Mouse (Mus musculus) c-Kit-positive CD71-positive TER-119-positive erythroid progenitor cells, embryonic 14.5 days (primary cell): ENCODE data around the gene Odc1.

ENCODE experiments used
- DNase-seq: peaks from one replicate; pipeline ENCODE4 v3.0.0-alpha.2; 2013; ENCODE audit warnings: low spot score

The Odc1 gene

DNA sequence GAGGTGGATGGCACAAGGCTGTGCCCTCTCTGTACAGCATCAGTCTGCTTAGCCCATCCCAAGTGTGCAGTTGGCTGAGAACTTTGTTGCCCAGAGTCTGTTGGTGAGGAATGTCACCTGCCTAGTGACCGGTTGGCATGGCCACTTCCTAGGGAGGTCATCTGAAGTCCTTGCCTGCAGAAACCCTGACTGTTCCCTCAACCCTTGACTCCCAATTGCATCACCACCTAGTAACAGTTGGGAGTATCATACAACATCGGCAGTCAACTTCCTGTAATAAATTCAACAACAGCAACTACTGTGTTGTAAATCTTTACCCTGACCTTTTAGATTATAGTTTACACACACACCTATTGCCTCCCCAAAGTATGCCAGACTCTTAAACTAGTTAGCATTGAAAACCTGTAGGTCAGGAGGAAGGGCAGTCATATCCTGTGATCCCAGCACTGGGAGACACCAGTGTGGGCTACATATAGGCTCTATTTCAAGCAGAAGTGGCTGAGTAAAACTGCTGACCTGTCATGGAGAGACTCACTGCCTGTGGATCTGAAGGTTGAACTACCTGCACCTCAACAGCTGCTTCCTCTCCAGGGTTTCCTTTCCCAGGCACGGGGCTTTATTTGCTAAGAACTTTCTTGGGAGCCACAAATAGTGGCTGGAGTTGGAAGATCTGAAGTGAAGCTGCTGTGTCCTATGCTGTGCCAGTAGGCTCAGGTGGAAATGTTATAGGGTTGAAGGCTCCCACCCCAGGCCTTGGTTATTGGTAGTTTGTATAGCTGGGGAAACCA lies 6.8 kb downstream of the Odc1 start:
- no peak for DNase-seq

GRCm38 (mm10) chr12:17552420-17552819 lies 7.8 kb downstream of the Odc1 start:
- DNase-seq = no peak

- peak; percentile 66 for DNase-seq
Observed at GRCm38 (mm10) chr12:17552949-17553348, 8.4 kb downstream of the Odc1 start.

- DNase-seq = no peak
Observed at GRCm38 (mm10) chr12:17553627-17554026, 9.0 kb downstream of the Odc1 start.

DNA sequence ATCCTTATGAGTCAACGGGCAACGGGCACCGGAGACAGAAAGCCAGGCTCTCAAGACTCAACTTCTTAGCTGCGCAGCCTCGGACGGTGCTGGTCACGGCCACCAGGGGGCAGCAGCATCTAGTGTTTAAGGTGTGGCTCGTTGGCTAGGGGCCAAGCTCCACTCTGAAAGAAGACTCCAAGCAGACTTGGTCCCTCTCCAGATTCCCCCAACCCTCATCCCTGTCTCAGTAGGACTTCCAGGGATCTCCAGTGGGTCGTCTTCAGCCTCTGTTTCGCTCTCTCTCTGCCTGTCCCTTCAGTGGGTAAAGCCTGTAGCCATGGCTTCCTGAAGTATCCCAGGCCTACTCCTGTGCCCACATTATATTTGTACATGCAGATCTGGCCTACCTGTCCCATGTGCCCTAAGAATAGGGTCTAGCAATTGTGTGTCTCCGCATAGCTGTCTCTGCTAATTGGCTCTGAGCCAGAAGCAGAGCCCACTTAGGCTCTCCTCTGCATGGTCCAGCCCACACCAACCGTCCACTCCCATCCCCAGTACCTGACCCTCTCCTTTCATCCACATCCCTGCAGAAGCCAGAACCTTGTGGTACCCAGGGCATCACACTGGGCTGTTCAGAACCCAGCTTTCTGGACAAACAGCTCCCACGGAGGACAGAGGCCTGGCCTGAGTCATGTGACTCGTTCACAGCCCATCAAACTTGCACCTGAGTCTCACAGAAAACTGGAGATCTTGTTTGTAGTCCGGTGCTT lies 9.8 kb downstream of the Odc1 start:
- peak; percentile 87 for DNase-seq

GRCm38 (mm10) chr12:17556430-17557343 lies 12.1 kb downstream of the Odc1 start:
- no peak for DNase-seq

GRCm38 (mm10) chr12:17557344-17557966 lies 12.9 kb downstream of the Odc1 start:
- DNase-seq = no peak

- no peak for DNase-seq
Observed at GRCm38 (mm10) chr12:17557967-17558345, 13.4 kb downstream of the Odc1 start.

DNA sequence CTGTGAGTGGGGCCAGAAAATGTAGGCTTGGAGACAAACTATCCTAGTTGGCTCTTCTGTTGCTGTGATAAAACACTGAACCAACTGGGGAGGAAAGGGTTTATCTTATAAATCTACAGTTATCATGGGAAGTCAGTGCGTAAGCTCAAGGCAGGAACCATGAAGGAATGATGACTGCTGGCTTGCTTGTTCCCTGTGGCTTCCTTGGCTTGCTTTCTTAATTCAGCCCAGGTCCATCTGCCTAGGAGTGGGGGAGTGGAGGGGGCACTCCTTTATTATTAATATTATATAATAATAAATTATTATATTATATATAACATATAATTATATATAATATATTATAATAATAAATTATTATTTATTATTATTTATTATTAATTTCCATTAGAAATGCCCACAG lies 17.8 kb downstream of the Odc1 start:
- DNase-seq = no peak

DNA sequence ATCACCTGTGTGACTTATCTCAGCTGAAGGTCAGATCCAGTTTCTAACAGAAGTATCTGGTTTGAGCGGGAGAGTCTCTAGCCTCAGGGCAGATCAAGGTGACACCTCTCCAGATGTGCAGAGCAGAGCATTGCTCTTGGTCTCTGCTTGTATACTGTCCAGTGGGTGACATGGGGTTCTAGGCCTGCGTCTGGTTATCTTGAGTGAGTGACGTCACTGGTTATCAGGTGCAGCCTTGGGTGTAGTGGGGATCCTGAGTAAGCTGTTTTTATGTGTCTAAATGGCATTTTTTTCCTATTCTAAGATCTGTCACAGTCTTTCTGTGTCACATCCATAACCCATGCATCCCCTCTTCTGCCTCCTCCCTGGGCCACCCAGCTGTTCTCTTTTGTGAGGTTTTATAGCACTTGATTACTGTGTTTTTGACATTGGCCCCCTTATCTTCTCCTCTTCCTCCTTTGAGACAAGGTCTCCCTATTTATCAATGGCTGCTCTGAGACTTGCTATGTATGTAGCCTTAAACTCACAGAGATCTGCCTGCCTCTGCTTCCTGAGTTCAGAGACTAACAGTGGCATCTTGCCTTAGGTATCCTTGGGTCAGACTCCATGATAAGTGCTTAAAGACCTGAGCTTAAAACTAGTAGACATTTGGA lies 20.9 kb downstream of the Odc1 start:
- DNase-seq = peak; percentile 71

DNA sequence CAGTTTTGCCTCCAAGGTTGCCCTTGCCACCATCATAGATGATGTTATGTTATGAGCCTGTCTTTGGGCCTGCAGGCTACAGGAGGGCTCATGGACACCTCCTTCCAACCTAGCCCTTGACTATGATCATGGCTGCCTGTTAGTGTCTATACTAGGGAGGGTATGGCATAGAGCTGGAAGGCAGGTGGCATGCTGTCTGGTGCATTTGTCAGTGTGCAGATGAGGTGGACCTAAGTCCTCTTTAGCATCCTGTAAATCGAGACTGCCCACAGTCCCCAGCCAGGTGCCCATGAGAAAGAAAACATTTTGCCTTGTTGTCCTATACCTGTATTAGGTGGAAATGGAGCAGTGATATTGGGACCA lies 21.4 kb downstream of the Odc1 start:
- no peak for DNase-seq

DNA sequence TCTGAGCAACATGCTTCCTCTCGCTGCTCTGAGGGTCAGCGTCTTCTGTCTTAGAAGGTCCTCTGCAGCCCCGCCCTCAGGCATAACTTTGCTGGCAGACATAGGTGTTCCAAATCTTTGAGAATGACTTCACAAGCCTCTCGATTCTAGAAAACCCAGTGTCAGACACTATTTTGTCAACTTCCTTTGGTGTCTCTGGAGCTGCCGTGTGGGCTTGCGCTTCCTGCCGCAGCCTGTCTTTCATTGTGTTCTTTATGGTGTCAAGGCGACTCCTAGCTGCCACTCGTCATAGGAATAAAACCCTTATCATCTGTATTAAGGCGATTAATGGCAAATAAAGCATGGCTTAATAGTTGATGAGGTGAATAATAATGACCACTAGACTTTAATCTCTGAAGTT lies 24.0 kb downstream of the Odc1 start:
- DNase-seq = no peak

DNA sequence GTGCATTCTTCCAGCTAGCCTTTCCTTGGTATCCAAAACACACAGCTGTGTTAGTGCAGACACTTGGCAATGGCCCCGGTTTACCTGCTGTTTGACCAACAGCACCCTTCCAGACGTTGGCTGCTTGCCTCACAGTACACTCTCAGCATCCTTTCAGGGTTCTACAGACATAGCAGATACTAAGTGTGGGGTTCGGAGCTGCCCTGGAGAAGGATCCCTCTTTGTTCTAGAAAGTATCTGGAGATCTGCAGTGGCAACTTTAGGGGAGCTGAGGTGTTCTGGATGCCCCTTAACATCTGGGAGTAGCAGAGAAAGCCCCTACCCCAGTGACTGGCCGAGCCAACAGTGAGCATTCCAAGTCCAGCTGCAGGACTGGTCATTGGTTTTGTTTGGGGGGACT lies 30.0 kb downstream of the Odc1 start:
- DNase-seq = no peak

GRCm38 (mm10) chr12:17575156-17575910 lies 30.7 kb downstream of the Odc1 start:
- no peak for DNase-seq

GRCm38 (mm10) chr12:17576041-17576440 lies 31.4 kb downstream of the Odc1 start:
- DNase-seq = no peak

GRCm38 (mm10) chr12:17578601-17579000 lies 34.0 kb downstream of the Odc1 start:
- no peak for DNase-seq

DNA sequence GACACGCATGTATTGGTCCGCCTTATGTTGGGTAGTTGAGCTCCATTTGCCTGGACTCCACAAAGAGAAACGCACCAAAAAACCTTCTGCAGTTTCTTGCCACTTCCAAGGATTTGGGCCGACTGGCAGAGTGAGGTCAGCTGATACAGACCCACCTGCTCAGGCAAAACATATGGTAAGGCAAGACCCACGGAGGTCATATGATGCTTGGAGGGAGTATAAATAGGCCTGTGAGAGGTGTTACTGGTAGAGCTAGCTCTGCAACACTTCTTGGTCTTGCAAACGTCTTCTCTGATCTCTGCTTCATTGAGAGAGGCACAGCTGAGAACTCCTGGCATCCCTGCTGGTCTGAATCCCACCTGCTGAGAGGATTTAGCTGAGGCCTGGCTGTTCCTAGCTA lies 36.4 kb downstream of the Odc1 start:
- no peak for DNase-seq

GRCm38 (mm10) chr12:17582406-17582805 lies 37.8 kb downstream of the Odc1 start:
- DNase-seq = no peak

DNA sequence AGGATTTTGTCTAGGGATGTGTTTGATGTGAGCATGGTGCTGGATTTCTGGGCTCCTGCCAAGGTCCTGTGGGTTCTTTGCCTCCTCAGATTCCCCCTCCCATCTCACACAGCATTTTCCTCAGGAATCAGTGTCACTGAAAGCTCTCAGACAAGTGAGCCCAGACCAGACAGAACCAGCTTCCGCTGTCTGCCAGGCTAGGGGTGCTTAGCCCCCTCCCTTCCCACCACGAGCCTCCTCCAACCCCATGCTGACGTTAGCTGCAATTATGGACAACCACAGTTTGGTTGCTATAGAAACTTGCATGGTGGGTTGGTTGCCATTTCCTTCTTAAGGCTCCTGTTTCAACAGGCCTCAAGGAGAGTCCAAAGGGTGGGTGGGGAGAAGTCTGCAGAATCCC lies 39.3 kb downstream of the Odc1 start:
- no peak for DNase-seq

DNA sequence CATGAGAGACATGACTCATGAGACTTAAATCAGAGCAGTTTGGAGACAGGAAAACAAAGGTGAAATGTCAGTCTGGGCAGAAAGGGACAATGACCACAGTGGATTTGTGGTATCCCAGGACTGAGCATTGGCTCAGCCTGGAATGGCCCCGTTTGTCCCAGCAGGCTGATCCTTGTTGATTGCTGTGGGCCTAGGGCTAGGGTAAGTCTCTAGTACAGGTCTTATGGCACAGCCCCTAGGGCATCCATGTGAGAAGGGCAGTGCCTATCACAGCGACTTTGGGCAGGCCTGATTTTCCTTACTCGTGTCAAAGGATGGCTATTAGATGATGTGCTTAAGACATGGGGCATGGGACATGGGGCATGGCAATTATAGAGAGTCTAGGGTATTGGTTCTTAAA lies 41.4 kb downstream of the Odc1 start:
- no peak for DNase-seq

DNA sequence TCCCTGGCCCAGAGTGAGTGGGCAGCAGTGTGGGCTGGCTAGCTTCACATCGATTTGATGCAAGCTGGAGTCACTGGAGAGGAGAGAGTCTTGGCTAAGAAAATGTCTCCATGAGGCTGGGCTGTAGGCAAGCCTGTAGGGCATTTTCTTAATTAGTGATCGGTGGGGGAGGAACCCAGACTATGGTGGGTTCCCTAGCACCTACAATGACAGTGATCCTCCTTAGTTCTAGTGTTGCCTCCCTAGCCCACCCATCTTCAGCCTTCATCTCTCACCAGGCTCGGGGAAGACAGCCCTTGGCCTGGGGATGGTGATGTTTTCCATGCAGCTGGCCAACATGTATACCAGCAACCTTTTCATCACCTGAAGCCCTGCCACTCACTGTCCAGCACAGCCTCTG lies 43.8 kb downstream of the Odc1 start:
- DNase-seq = no peak
